Mouse (Mus musculus) liver, postnatal 0 days (tissue): ENCODE data around the gene Dach1.

Experiments
- CTCF ChIP-seq: sonication (generic); IDR thresholded peaks from 2 replicates; pipeline ENCODE4 v1.5.1; 2016; ENCODE audit warnings: antibody characterized with exemption, low read depth
- EP300 ChIP-seq: IDR thresholded peaks from 2 replicates; pipeline ENCODE4 v1.6.1; 2016; ENCODE audit warnings: antibody characterized with exemption, low read depth, mild to moderate bottlenecking

- no peak for TF ChIP-seq CTCF
- TF ChIP-seq EP300: no peak
These were observed 96.7 kb downstream of the Dach1 start for GRCm38 (mm10) chr14:98072647-98073420.
